Mouse (Mus musculus) neural tube, embryonic 11.5 days (tissue): Measurements from ENCODE around the gene Apex2. TPM values are rescaled to one million over a fixed set of nuclear protein-coding genes. Genes with fewer than 3 reads are reported as not detected.

ENCODE experiments used
- ATAC-seq: fragments of 200-750 bp; cut with Nextera tagmentation; 2 replicates; pipeline ENCODE4 v1.8.0; 2017; ENCODE audit warnings: moderate number of reproducible peaks, mild to moderate bottlenecking, moderate TSS enrichment, moderate library complexity; ENCODE audit not compliant: insufficient read depth, low FRiP score, low TSS enrichment
- DNase-seq: peaks from one replicate; pipeline ENCODE4 v3.0.0-alpha.2; 2015; ENCODE audit warnings: low spot score
- H3K27ac ChIP-seq: fragments of 300-500 bp; sonication (generic); 2 replicates; pipeline ENCODE4 v1.5.1; 2014; ENCODE audit warnings: low read depth, mild to moderate bottlenecking, low read length
- H3K27me3 ChIP-seq: fragments of 300-500 bp; sonication (generic); 2 replicates; pipeline ENCODE4 v1.6.1; 2014; ENCODE audit warnings: mild to moderate bottlenecking, low read length, mixed read lengths; ENCODE audit not compliant: control insufficient read depth, insufficient read depth
- H3K36me3 ChIP-seq: fragments of 300-500 bp; sonication (generic); 2 replicates; pipeline ENCODE4 v1.6.1; 2014; ENCODE audit warnings: mild to moderate bottlenecking, low read length, moderate library complexity, mixed read lengths; ENCODE audit not compliant: control insufficient read depth, insufficient read depth
- H3K4me1 ChIP-seq: fragments of 300-500 bp; sonication (generic); 2 replicates; pipeline ENCODE4 v1.6.1; 2014; ENCODE audit warnings: low read length, mixed read lengths; ENCODE audit not compliant: control insufficient read depth, insufficient read depth
- H3K4me2 ChIP-seq: fragments of 300-500 bp; sonication (generic); 2 replicates; pipeline ENCODE4 v1.6.1; 2014; ENCODE audit warnings: low read depth, mild to moderate bottlenecking, moderate library complexity
- H3K4me3 ChIP-seq: fragments of 300-500 bp; sonication (generic); 2 replicates; pipeline ENCODE4 v1.5.1; 2014; ENCODE audit warnings: low read depth, low read length
- H3K9ac ChIP-seq: fragments of 300-500 bp; sonication (generic); 2 replicates; pipeline ENCODE4 v1.6.1; 2014; ENCODE audit warnings: mild to moderate bottlenecking, low read length
- H3K9me3 ChIP-seq: fragments of 300-500 bp; sonication (generic); 2 replicates; pipeline ENCODE4 v1.6.1; 2016; ENCODE audit warnings: low read length; ENCODE audit not compliant: control insufficient read depth
- WGBS: fragments of 180-500 bp; shearing (Covaris S2); extraction: QIAGEN DNeasy Blood & Tissue Kit; methylation state at CpG from one replicate; pipeline ENCODE4 v1.1.7; 2014; 5-methylcytosine and 5-hydroxymethylcytosine counted together
- polyA plus RNA-seq: library from polyadenylated mRNA; unstranded; fragments of >200 nt; fragmentation: Nextera tagmentation; extraction: Ambion mirVana; gene quantifications from 2 replicates; pipeline ENCODE4 v1.2.1, GENCODE M21; 2014

Gene Apex2
- polyA plus RNA-seq, 1 experiment from 2014 or later = 27.3 TPM

GRCm38 (mm10) chrX:150581921-150582320, 7.7 kb downstream of the Apex2 start:
- Histone ChIP-seq H3K4me2 (no peak overlapping the region), H3K36me3 (0 out of 2 replicates have a peak, but pooled peaks cover 4% of the 10 kb centered on the region), H3K4me3 (no peak overlapping the region)

GRCm38 (mm10) chrX:150564644-150565357, 24.9 kb downstream of the Apex2 start:
- no peaks in the 10 kb centered on the region for H3K36me3 ChIP-seq
- ATAC-seq = no peak
- H3K9ac ChIP-seq = no peak overlapping the region
- H3K9me3 ChIP-seq = no peaks in the 10 kb centered on the region
- H3K4me2 ChIP-seq = no peak overlapping the region
- DNase-seq = no peak
- H3K27me3 ChIP-seq = no peaks in the 10 kb centered on the region
- H3K4me1 ChIP-seq = no peaks in the 10 kb centered on the region
- 89% methylated on average over 12 of the region's 12 CpGs for WGBS
- H3K27ac ChIP-seq = no peak overlapping the region
- no peak overlapping the region for H3K4me3 ChIP-seq

More at GRCm38 (mm10) chrX:150581921-150582320, 7.7 kb downstream of the Apex2 start:
- no peaks in the 10 kb centered on the region for H3K27me3 ChIP-seq
- ATAC-seq (no peak), DNase-seq (no peak)
- no peaks in the 10 kb centered on the region for H3K9me3 ChIP-seq
- no peak overlapping the region for H3K9ac ChIP-seq
- H3K27ac ChIP-seq = no peak overlapping the region
- H3K4me1 ChIP-seq = no peaks in the 10 kb centered on the region

- WGBS = 93% methylated on average over 3 of the region's 3 CpGs
- no peak overlapping the region for H3K9ac ChIP-seq
- DNase-seq = no peak
- H3K4me1 ChIP-seq = no peaks in the 10 kb centered on the region
- H3K27me3 ChIP-seq = no peaks in the 10 kb centered on the region
- no peak overlapping the region for H3K4me3 ChIP-seq
- no peaks in the 10 kb centered on the region for H3K9me3 ChIP-seq
- H3K36me3 ChIP-seq = no peaks in the 10 kb centered on the region
- no peak overlapping the region for H3K27ac ChIP-seq
- no peak overlapping the region for H3K4me2 ChIP-seq
- ATAC-seq = no peak
Observed at GRCm38 (mm10) chrX:150554032-150554431, 35.6 kb downstream of the Apex2 start.

GRCm38 (mm10) chrX:150551986-150552385, 37.7 kb downstream of the Apex2 start:
- no peaks in the 10 kb centered on the region for H3K27me3 ChIP-seq
- H3K4me2 ChIP-seq = no peak overlapping the region
- WGBS = 90% methylated on average over 2 of the region's 2 CpGs
- ATAC-seq (no peak), DNase-seq (no peak)
- no peak overlapping the region for H3K4me3 ChIP-seq
- no peaks in the 10 kb centered on the region for H3K4me1 ChIP-seq
- H3K27ac ChIP-seq = no peak overlapping the region
- no peaks in the 10 kb centered on the region for H3K36me3 ChIP-seq
- no peak overlapping the region for H3K9ac ChIP-seq
- H3K9me3 ChIP-seq = no peaks in the 10 kb centered on the region

- no peak overlapping the region for H3K4me3 ChIP-seq
- no peaks in the 10 kb centered on the region for H3K27me3 ChIP-seq
- no peak overlapping the region for H3K27ac ChIP-seq
- DNase-seq = no peak
- H3K4me2 ChIP-seq = no peak overlapping the region
- no peaks in the 10 kb centered on the region for H3K9me3 ChIP-seq
- ATAC-seq = no peak
- H3K36me3 ChIP-seq = no peaks in the 10 kb centered on the region
- H3K4me1 ChIP-seq = no peaks in the 10 kb centered on the region
- 94% methylated on average over 3 of the region's 3 CpGs for WGBS
- H3K9ac ChIP-seq = no peak overlapping the region
Observed at GRCm38 (mm10) chrX:150549639-150550038, 40.0 kb downstream of the Apex2 start.

GRCm38 (mm10) chrX:150547239-150547638, 42.4 kb downstream of the Apex2 start, which contains the start of gene Alas2:
TSS of gene Alas2 (plus strand) at chrX:150547375.
- WGBS = 57% methylated on average over 5 of the region's 5 CpGs
- ATAC-seq = no peak
- no peak within 1 kb of the TSS for H3K27ac ChIP-seq

GRCm38 (mm10) chrX:150541684-150542083, 48.0 kb downstream of the Apex2 start:
- Histone ChIP-seq H3K9ac (no peak overlapping the region), H3K36me3 (no peaks in the 10 kb centered on the region), H3K27ac (no peak overlapping the region), H3K9me3 (no peaks in the 10 kb centered on the region), H3K27me3 (no peaks in the 10 kb centered on the region), H3K4me1 (no peaks in the 10 kb centered on the region), H3K4me2 (no peak overlapping the region), H3K4me3 (no peak overlapping the region)
- DNase-seq (no peak), ATAC-seq (no peak)

More at GRCm38 (mm10) chrX:150547239-150547638, 42.4 kb downstream of the Apex2 start, which contains the start of gene Alas2:
- no peak within 1 kb of the TSS for H3K4me3 ChIP-seq
- H3K9me3 ChIP-seq = no peaks in the 10 kb centered on the region
- H3K36me3 ChIP-seq = no peaks in the 10 kb centered on the region
- DNase-seq = no peak
- H3K9ac ChIP-seq = no peak within 1 kb of the TSS
- no peaks in the 10 kb centered on the region for H3K4me1 ChIP-seq
- H3K4me2 ChIP-seq = no peak within 1 kb of the TSS
- no peaks in the 10 kb centered on the region for H3K27me3 ChIP-seq

GRCm38 (mm10) chrX:150540111-150540510, 49.6 kb downstream of the Apex2 start:
- Histone ChIP-seq H3K9ac (no peak overlapping the region), H3K27ac (no peak overlapping the region), H3K27me3 (no peaks in the 10 kb centered on the region), H3K36me3 (no peaks in the 10 kb centered on the region), H3K4me2 (no peak overlapping the region), H3K9me3 (no peaks in the 10 kb centered on the region), H3K4me3 (no peak overlapping the region), H3K4me1 (no peaks in the 10 kb centered on the region)
- ATAC-seq (no peak), DNase-seq (no peak)
- 93% methylated on average over 2 of the region's 2 CpGs for WGBS

- no peaks in the 10 kb centered on the region for H3K36me3 ChIP-seq
- no peaks in the 10 kb centered on the region for H3K9me3 ChIP-seq
- H3K4me3 ChIP-seq = no peak overlapping the region
- H3K4me2 ChIP-seq = no peak overlapping the region
- no peak overlapping the region for H3K27ac ChIP-seq
- 86% methylated on average over 1 of the region's 1 CpGs for WGBS
- H3K9ac ChIP-seq = no peak overlapping the region
- no peaks in the 10 kb centered on the region for H3K27me3 ChIP-seq
- no peak for DNase-seq
- no peak for ATAC-seq
- H3K4me1 ChIP-seq = no peaks in the 10 kb centered on the region
Observed at GRCm38 (mm10) chrX:150516477-150516876, 73.2 kb downstream of the Apex2 start.
